Mouse (Mus musculus): ENCODE measurements around the gene Dexi. TPM values are rescaled to one million over a fixed set of nuclear protein-coding genes. Genes with fewer than 3 reads are reported as not detected.

The Dexi gene
- polyA plus RNA-seq, 1 experiment = 38.3 TPM

DNA sequence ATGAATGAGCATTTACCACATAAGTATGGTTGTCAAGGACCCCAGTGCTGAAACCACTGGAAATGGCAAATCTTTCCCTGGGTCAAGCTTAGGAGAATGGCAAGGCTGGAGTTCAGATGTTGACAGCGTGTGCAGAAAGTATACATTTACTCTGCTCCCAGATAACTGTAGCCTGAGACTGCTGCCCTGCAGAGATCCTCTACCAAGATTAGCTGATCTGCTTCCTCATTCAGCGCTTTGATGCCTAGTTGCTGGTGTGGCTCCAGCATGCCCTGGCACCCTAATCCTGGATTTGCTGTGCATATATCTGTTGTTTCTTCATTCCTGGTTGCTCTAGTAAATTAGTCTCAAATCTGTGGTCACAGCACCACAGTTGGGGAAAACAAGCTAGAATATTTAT lies 11.0 kb upstream of the Dexi start:
- H3K4me1 ChIP-seq (ENCODE audit: control insufficient read depth, insufficient read depth, insufficient read length, low read length) = peaks cover 7% of the 10 kb centered on the region; the same call in 1 of the 2 replicates
- H3K4me3 ChIP-seq (ENCODE audit: low read depth, low read length) = no peak overlapping the region
- WGBS = 61% methylated on average over 2 of the region's 2 CpGs
- no peaks in the 10 kb centered on the region for H3K36me3 ChIP-seq (ENCODE audit: control insufficient read depth, insufficient read depth, low read length)
- no peaks in the 10 kb centered on the region for H3K27me3 ChIP-seq (ENCODE audit: control insufficient read depth, insufficient read depth, low read length)
- TF ChIP-seq POLR2A (IDR thresholded peaks at IDR 0.05; ENCODE audit: low read depth, low read length) = no peak
- TF ChIP-seq CTCF (IDR thresholded peaks at IDR 0.05; ENCODE audit: extremely low read depth, insufficient read length, insufficient replicate concordance, low read depth, low read length) = no peak
- H3K27ac ChIP-seq (ENCODE audit: insufficient read depth, low read depth, low read length) = no peak overlapping the region

DNA sequence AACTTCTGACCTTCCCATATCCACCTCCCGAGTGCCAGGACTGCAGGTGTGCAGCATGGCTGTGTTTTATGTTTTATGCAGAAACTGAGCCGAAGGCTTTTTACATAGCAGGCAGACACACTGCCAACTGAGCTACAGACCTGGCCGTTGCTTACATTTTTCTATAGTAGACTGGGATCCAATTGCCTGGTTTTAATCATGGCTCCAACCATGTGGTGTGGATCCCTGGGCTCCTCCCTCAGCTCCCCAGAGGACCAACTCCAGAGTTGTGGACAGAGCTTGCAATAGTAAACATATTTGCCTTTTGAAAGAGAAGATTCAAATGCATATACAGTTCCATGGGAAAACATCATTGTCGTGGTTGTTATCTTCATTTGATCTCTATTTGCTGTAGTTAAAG lies 8.7 kb upstream of the Dexi start:
- H3K27me3 ChIP-seq (ENCODE audit: control insufficient read depth, insufficient read depth, low read length) = no peaks in the 10 kb centered on the region
- no peaks in the 10 kb centered on the region for H3K36me3 ChIP-seq (ENCODE audit: control insufficient read depth, insufficient read depth, low read length)
- H3K27ac ChIP-seq (ENCODE audit: insufficient read depth, low read depth, low read length) = no peak overlapping the region
- WGBS = 60% methylated on average over 4 of the region's 4 CpGs
- H3K4me1 ChIP-seq (ENCODE audit: control insufficient read depth, insufficient read depth, insufficient read length, low read length) = no peaks in the 10 kb centered on the region
- TF ChIP-seq CTCF (IDR thresholded peaks at IDR 0.05; ENCODE audit: extremely low read depth, insufficient read length, insufficient replicate concordance, low read depth, low read length) = no peak
- TF ChIP-seq POLR2A (IDR thresholded peaks at IDR 0.05; ENCODE audit: low read depth, low read length) = no peak
- H3K4me3 ChIP-seq (ENCODE audit: low read depth, low read length) = no peak overlapping the region

DNA sequence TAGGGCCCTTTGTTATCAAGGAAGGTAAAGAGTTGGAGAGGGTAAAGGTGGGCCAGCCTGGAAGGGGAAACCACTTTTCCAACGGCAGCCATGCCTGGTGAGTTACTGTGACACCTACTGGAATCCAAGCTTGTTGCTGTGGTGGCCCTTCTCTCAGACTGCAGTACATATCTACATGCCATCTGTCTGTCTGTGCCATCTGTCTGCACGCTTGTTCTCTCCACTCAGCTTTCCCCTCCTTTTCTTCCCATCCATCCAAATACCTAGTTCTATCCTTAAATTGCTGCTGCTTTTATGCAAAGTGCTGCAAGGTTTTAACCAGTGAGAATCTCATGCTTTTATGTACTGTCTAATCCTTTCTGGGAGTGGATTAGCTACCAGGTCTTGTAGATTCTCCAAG lies 6.7 kb upstream of the Dexi start:
- no peaks in the 10 kb centered on the region for H3K27me3 ChIP-seq (ENCODE audit: control insufficient read depth, insufficient read depth, low read length)
- H3K4me3 ChIP-seq (ENCODE audit: low read depth, low read length) = no peak overlapping the region
- TF ChIP-seq POLR2A (IDR thresholded peaks at IDR 0.05; ENCODE audit: low read depth, low read length) = no peak
- no peak for TF ChIP-seq CTCF (IDR thresholded peaks at IDR 0.05; ENCODE audit: extremely low read depth, insufficient read length, insufficient replicate concordance, low read depth, low read length)
- WGBS = 82% methylated on average over 2 of the region's 2 CpGs
- H3K27ac ChIP-seq (ENCODE audit: insufficient read depth, low read depth, low read length) = no peak overlapping the region
- H3K4me1 ChIP-seq (ENCODE audit: control insufficient read depth, insufficient read depth, insufficient read length, low read length) = no peaks in the 10 kb centered on the region; the same call in 1 of the 2 replicates
- H3K36me3 ChIP-seq (ENCODE audit: control insufficient read depth, insufficient read depth, low read length) = no peaks in the 10 kb centered on the region

DNA sequence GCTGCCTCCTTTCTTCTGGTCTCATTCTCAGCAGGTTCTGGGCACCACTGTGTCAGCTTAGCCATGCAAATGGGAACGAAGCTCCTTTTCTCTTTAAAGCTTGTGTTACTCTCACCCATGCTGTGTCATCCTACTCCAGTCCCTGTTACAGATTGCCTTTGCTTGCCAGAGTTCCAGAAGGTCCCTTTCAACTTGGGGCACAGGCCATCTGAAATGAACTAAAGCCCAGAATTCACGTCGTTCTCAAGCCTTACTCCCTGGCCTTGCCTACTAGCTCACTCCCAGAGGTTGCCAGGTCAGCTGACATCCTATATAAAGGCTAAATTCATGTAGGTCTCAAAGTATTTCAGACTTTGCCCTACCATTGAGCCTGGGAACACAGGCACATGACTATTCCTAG lies 6.1 kb upstream of the Dexi start:
- Histone ChIP-seq H3K36me3 (ENCODE audit: control insufficient read depth, insufficient read depth, low read length) (no peaks in the 10 kb centered on the region), H3K4me3 (ENCODE audit: low read depth, low read length) (no peak overlapping the region), H3K27me3 (ENCODE audit: control insufficient read depth, insufficient read depth, low read length) (no peaks in the 10 kb centered on the region), H3K27ac (ENCODE audit: insufficient read depth, low read depth, low read length) (no peak overlapping the region), H3K4me1 (ENCODE audit: control insufficient read depth, insufficient read depth, insufficient read length, low read length) (no peaks in the 10 kb centered on the region; the same call in 1 of the 2 replicates)
- WGBS = 66% methylated on average over 3 of the region's 3 CpGs
- TF ChIP-seq POLR2A (IDR thresholded peaks at IDR 0.05; ENCODE audit: low read depth, low read length) (no peak), CTCF (IDR thresholded peaks at IDR 0.05; ENCODE audit: extremely low read depth, insufficient read length, insufficient replicate concordance, low read depth, low read length) (no peak)

DNA sequence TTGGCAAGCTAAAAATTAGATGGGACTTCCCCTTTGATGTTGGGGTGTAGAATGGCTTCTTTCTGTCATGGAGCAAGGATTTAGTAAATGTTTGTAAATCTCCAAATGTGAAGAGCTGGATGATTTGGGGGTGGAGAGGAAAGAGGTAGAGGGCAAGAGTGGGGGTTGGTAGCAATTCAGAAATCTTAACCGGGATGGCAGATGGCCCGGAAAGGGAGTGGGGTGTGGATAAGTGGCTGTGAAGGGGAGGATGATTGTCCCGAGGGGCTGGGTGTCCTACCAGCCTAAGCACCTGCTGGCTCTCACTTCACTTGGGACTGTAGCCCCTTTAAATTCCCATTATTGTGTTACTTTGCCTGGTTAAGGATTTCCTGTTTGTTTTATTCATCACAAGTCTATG lies 4.0 kb upstream of the Dexi start:
- Histone ChIP-seq H3K36me3 (ENCODE audit: control insufficient read depth, insufficient read depth, low read length) (no peaks in the 10 kb centered on the region), H3K4me3 (ENCODE audit: low read depth, low read length) (no peak overlapping the region), H3K27ac (ENCODE audit: insufficient read depth, low read depth, low read length) (no peak overlapping the region), H3K27me3 (ENCODE audit: control insufficient read depth, insufficient read depth, low read length) (no peaks in the 10 kb centered on the region), H3K4me1 (ENCODE audit: control insufficient read depth, insufficient read depth, insufficient read length, low read length) (peaks cover 4% of the 10 kb centered on the region; the same call in 1 of the 2 replicates)
- 27% methylated on average over 3 of the region's 3 CpGs for WGBS
- no peak for TF ChIP-seq POLR2A (IDR thresholded peaks at IDR 0.05; ENCODE audit: low read depth, low read length)
- TF ChIP-seq CTCF (IDR thresholded peaks at IDR 0.05; ENCODE audit: extremely low read depth, insufficient read length, insufficient replicate concordance, low read depth, low read length) = no peak

DNA sequence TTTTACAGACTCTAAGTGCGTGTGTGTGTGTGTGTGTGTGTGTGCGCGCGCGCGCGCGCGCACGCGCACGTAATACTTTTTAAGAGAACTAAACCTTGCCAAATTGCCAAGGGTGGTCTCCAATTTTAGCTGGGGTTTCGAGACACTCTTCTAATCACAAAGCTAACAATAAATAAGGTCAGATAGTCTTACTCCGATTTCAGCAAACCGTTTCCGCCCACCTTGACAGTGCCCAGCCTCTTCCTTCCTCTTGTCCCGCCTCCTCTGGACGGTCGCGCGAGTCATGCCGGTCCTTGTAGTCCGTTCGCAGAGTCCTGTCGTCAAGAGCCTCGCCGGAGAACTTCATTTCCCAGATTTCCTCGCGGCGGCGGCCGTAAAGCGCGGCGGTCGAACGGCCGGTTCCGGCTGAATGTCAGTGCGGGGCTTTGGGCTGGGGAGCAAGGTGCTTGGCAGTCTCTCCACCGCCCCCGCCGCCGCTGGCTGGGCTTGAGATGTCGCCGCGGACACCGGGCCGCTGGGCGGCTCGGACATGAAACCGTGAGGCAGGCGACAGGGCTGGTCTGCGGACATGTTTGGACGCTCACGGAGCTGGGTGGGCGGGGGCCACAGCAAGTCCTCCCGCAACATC lies 2.3 kb upstream of the Dexi start, which contains the start of gene Clec16a:
TSS of gene Clec16a (plus strand) at position 345 of the 628 bp plus-strand sequence.
- no peaks in the 10 kb centered on the region for H3K36me3 ChIP-seq (ENCODE audit: control insufficient read depth, insufficient read depth, low read length)
- TF ChIP-seq POLR2A (IDR thresholded peaks at IDR 0.05; ENCODE audit: low read depth, low read length) (peak; percentile 45; the same call in 1 of the 2 replicates), CTCF (IDR thresholded peaks at IDR 0.05; ENCODE audit: extremely low read depth, insufficient read length, insufficient replicate concordance, low read depth, low read length) (no peak)
- H3K4me1 ChIP-seq (ENCODE audit: control insufficient read depth, insufficient read depth, insufficient read length, low read length) = peaks cover 13% of the 10 kb centered on the region; the same call in 1 of the 2 replicates
- under 1% methylated on average over 58 of the region's 58 CpGs for WGBS
- no peak within 1 kb of the TSS for H3K27ac ChIP-seq (ENCODE audit: insufficient read depth, low read depth, low read length)
- H3K4me3 ChIP-seq (ENCODE audit: low read depth, low read length) = peak within 1 kb of the TSS; percentile 84
- no peaks in the 10 kb centered on the region for H3K27me3 ChIP-seq (ENCODE audit: control insufficient read depth, insufficient read depth, low read length)

DNA sequence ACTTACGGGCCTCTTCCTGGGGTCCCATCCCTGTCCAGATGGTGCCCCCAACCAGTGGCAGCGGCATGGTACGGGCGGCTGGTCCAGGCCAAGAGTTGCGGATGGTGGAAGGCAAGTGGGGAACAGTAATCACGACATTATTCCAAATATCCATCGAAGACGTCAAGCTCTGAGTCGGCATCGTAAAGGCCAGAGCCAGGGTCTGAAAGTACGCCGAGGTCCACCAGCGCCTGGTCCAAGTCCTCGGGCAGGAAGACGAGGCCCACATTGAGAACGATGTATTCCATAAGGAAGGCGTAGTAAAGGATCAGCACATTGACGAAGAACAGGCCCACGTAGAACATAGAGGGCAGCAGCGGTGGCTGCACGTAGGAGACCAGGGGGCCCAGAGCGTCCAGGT lies 588 bp downstream of the Dexi start:
- H3K27ac ChIP-seq (ENCODE audit: insufficient read depth, low read depth, low read length) = no peak overlapping the region
- H3K4me1 ChIP-seq (ENCODE audit: control insufficient read depth, insufficient read depth, insufficient read length, low read length) = peaks cover 13% of the 10 kb centered on the region; the same call in 1 of the 2 replicates
- H3K36me3 ChIP-seq (ENCODE audit: control insufficient read depth, insufficient read depth, low read length) = no peaks in the 10 kb centered on the region
- TF ChIP-seq CTCF (IDR thresholded peaks at IDR 0.05; ENCODE audit: extremely low read depth, insufficient read length, insufficient replicate concordance, low read depth, low read length) (no peak), POLR2A (IDR thresholded peaks at IDR 0.05; ENCODE audit: low read depth, low read length) (no peak)
- peak overlapping the region; percentile 69 for H3K4me3 ChIP-seq (ENCODE audit: low read depth, low read length)
- H3K27me3 ChIP-seq (ENCODE audit: control insufficient read depth, insufficient read depth, low read length) = no peaks in the 10 kb centered on the region
- WGBS = 6% methylated on average over 22 of the region's 22 CpGs
